Mouse (Mus musculus) midbrain, embryonic 10.5 days (tissue): ENCODE data around the gene Trpm8. TPM values are rescaled to one million over a fixed set of nuclear protein-coding genes. Genes with fewer than 3 reads are reported as not detected.

Experiments
- DNase-seq: peaks from one replicate; pipeline ENCODE4 v3.0.0-alpha.2; 2017; ENCODE audit warnings: low spot score
- H3K27ac ChIP-seq: fragments of 300-500 bp; sonication (generic); replicated peaks from 2 replicates; pipeline ENCODE4 v1.5.1; 2016; ENCODE audit warnings: mild to moderate bottlenecking
- H3K27me3 ChIP-seq: fragments of 300-500 bp; sonication (generic); 2 replicates; pipeline ENCODE4 v1.6.1; 2016; ENCODE audit warnings: low read depth, mild to moderate bottlenecking; ENCODE audit not compliant: poor library complexity, severe bottlenecking
- H3K36me3 ChIP-seq: fragments of 300-500 bp; sonication (generic); 2 replicates; pipeline ENCODE4 v1.6.1; 2016; ENCODE audit warnings: mild to moderate bottlenecking, moderate library complexity
- H3K4me1 ChIP-seq: fragments of 300-500 bp; sonication (generic); 2 replicates; pipeline ENCODE4 v1.6.1; 2016
- H3K4me3 ChIP-seq: fragments of 300-500 bp; sonication (generic); 2 replicates; pipeline ENCODE4 v1.5.1; 2016; ENCODE audit warnings: mild to moderate bottlenecking, moderate library complexity
- H3K9me3 ChIP-seq: fragments of 300-500 bp; sonication (generic); replicated peaks from 2 replicates; pipeline ENCODE4 v1.6.1; 2016; ENCODE audit warnings: mild to moderate bottlenecking
- WGBS: fragments of 180-500 bp; shearing (Covaris S2); methylation state at CpG from one replicate; pipeline ENCODE4 v1.1.7; 2016; 5-methylcytosine and 5-hydroxymethylcytosine counted together
- polyA plus RNA-seq: library from polyadenylated mRNA; unstranded; fragments of >200 nt; fragmentation: Nextera tagmentation; extraction: Ambion mirVana; gene quantifications from 2 replicates; pipeline ENCODE4 v1.2.1, GENCODE M21; 2016

Gene Trpm8
- polyA plus RNA-seq, 1 experiment from 2014 or later: not detected

- Histone ChIP-seq H3K36me3 (no peaks in the 10 kb centered on the region), H3K9me3 (peaks cover 94% of the 10 kb centered on the region), H3K4me3 (no peak overlapping the region), H3K27me3 (no peaks in the 10 kb centered on the region), H3K4me1 (no peaks in the 10 kb centered on the region), H3K27ac (no peak overlapping the region)
- WGBS: 61% methylated on average over 7 of the region's 7 CpGs
- no peak for DNase-seq
Measured at GRCm38 (mm10) chr1:88284946-88285320, 7.5 kb downstream of the Trpm8 start.

GRCm38 (mm10) chr1:88285652-88286051, 8.2 kb downstream of the Trpm8 start:
- H3K9me3 ChIP-seq: peaks cover 95% of the 10 kb centered on the region
- no peak overlapping the region for H3K4me3 ChIP-seq
- 73% methylated on average over 5 of the region's 5 CpGs for WGBS
- no peak overlapping the region for H3K27ac ChIP-seq
- H3K4me1 ChIP-seq: no peaks in the 10 kb centered on the region
- H3K27me3 ChIP-seq: no peaks in the 10 kb centered on the region
- H3K36me3 ChIP-seq: no peaks in the 10 kb centered on the region
- DNase-seq: no peak

GRCm38 (mm10) chr1:88286136-88286845, 8.8 kb downstream of the Trpm8 start:
- no peak for DNase-seq
- Histone ChIP-seq H3K27ac (no peak overlapping the region), H3K4me3 (no peak overlapping the region), H3K36me3 (no peaks in the 10 kb centered on the region), H3K9me3 (peaks cover 99% of the 10 kb centered on the region), H3K27me3 (no peaks in the 10 kb centered on the region), H3K4me1 (no peaks in the 10 kb centered on the region)
- 83% methylated on average over 15 of the region's 15 CpGs for WGBS

- Histone ChIP-seq H3K9me3 (peaks cover 100% of the 10 kb centered on the region), H3K27me3 (no peaks in the 10 kb centered on the region), H3K36me3 (no peaks in the 10 kb centered on the region), H3K4me1 (no peaks in the 10 kb centered on the region), H3K4me3 (no peak overlapping the region), H3K27ac (no peak overlapping the region)
- 73% methylated on average over 13 of the region's 13 CpGs for WGBS
- DNase-seq: no peak
Measured at GRCm38 (mm10) chr1:88286887-88287696, 9.6 kb downstream of the Trpm8 start.

- Histone ChIP-seq H3K27ac (no peak overlapping the region), H3K27me3 (no peaks in the 10 kb centered on the region), H3K9me3 (peaks cover 98% of the 10 kb centered on the region), H3K36me3 (no peaks in the 10 kb centered on the region), H3K4me3 (no peak overlapping the region), H3K4me1 (no peaks in the 10 kb centered on the region)
- no peak for DNase-seq
- WGBS: 41% methylated on average over 5 of the region's 5 CpGs
Measured at GRCm38 (mm10) chr1:88287697-88287980, 10.2 kb downstream of the Trpm8 start.

- Histone ChIP-seq H3K27ac (no peak overlapping the region), H3K4me3 (no peak overlapping the region), H3K9me3 (peaks cover 92% of the 10 kb centered on the region), H3K36me3 (no peaks in the 10 kb centered on the region), H3K27me3 (no peaks in the 10 kb centered on the region), H3K4me1 (no peaks in the 10 kb centered on the region)
- WGBS: 44% methylated on average over 3 of the region's 3 CpGs
- no peak for DNase-seq
Measured at GRCm38 (mm10) chr1:88288056-88288788, 10.8 kb downstream of the Trpm8 start.

- Histone ChIP-seq H3K36me3 (no peaks in the 10 kb centered on the region), H3K27ac (no peak overlapping the region), H3K4me1 (no peaks in the 10 kb centered on the region), H3K27me3 (no peaks in the 10 kb centered on the region), H3K9me3 (peaks cover 86% of the 10 kb centered on the region), H3K4me3 (no peak overlapping the region)
- 72% methylated on average over 3 of the region's 3 CpGs for WGBS
- DNase-seq: no peak
Measured at GRCm38 (mm10) chr1:88288789-88289127, 11.3 kb downstream of the Trpm8 start.

- WGBS: 41% methylated on average over 2 of the region's 2 CpGs
- Histone ChIP-seq H3K4me1 (no peaks in the 10 kb centered on the region), H3K4me3 (no peak overlapping the region), H3K36me3 (no peaks in the 10 kb centered on the region), H3K9me3 (peaks cover 83% of the 10 kb centered on the region), H3K27me3 (no peaks in the 10 kb centered on the region), H3K27ac (no peak overlapping the region)
- DNase-seq: no peak
Measured at GRCm38 (mm10) chr1:88289152-88289551, 11.7 kb downstream of the Trpm8 start.

- Histone ChIP-seq H3K27ac (no peak overlapping the region), H3K4me3 (no peak overlapping the region), H3K9me3 (peaks cover 82% of the 10 kb centered on the region), H3K27me3 (no peaks in the 10 kb centered on the region), H3K36me3 (no peaks in the 10 kb centered on the region), H3K4me1 (no peaks in the 10 kb centered on the region)
- 43% methylated on average over 4 of the region's 4 CpGs for WGBS
- no peak for DNase-seq
Measured at GRCm38 (mm10) chr1:88289917-88290316, 12.5 kb downstream of the Trpm8 start.

- WGBS: 74% methylated on average over 1 of the region's 1 CpGs
- Histone ChIP-seq H3K9me3 (peaks cover 80% of the 10 kb centered on the region), H3K27me3 (no peaks in the 10 kb centered on the region), H3K27ac (no peak overlapping the region), H3K4me1 (no peaks in the 10 kb centered on the region), H3K36me3 (no peaks in the 10 kb centered on the region), H3K4me3 (no peak overlapping the region)
- DNase-seq: no peak
Measured at GRCm38 (mm10) chr1:88290511-88290910, 13.1 kb downstream of the Trpm8 start.

GRCm38 (mm10) chr1:88291409-88292005, 14.0 kb downstream of the Trpm8 start:
- DNase-seq: peak; percentile 14
- Histone ChIP-seq H3K4me1 (no peaks in the 10 kb centered on the region), H3K27ac (no peak overlapping the region), H3K27me3 (no peaks in the 10 kb centered on the region), H3K36me3 (no peaks in the 10 kb centered on the region), H3K4me3 (no peak overlapping the region), H3K9me3 (peaks cover 80% of the 10 kb centered on the region)
- WGBS: 64% methylated on average over 3 of the region's 3 CpGs

- H3K4me3 ChIP-seq: no peak overlapping the region
- no peaks in the 10 kb centered on the region for H3K27me3 ChIP-seq
- WGBS: 51% methylated on average over 2 of the region's 2 CpGs
- DNase-seq: peak; percentile 18
- peaks cover 80% of the 10 kb centered on the region for H3K9me3 ChIP-seq
- no peaks in the 10 kb centered on the region for H3K4me1 ChIP-seq
- no peak overlapping the region for H3K27ac ChIP-seq
- no peaks in the 10 kb centered on the region for H3K36me3 ChIP-seq
Measured at GRCm38 (mm10) chr1:88292057-88292456, 14.6 kb downstream of the Trpm8 start.

- DNase-seq: no peak
- Histone ChIP-seq H3K4me1 (no peaks in the 10 kb centered on the region), H3K27ac (no peak overlapping the region), H3K36me3 (no peaks in the 10 kb centered on the region), H3K9me3 (peaks cover 79% of the 10 kb centered on the region), H3K4me3 (no peak overlapping the region), H3K27me3 (no peaks in the 10 kb centered on the region)
- WGBS: 17% methylated on average over 1 of the region's 1 CpGs
Measured at GRCm38 (mm10) chr1:88294650-88295049, 17.2 kb downstream of the Trpm8 start.
